Mouse (Mus musculus): ENCODE measurements around the gene Actl10. TPM values are rescaled to one million over a fixed set of nuclear protein-coding genes. Genes with fewer than 3 reads are reported as not detected.

The Actl10 gene
- total RNA-seq, 4 experiments from 2014 or later = 0.17 TPM; not detected in 3

- DNase-seq (ENCODE audit: low spot score in 2 of 2) = no peak
Measured at GRCm38 (mm10) chr2:154550937-154551336, 639 bp upstream of the Actl10 start.

- DNase-seq (ENCODE audit: low spot score in 2 of 2) = peak in 1 of 2 experiments; percentile 15
Measured at GRCm38 (mm10) chr2:154551927-154552326, 351 bp downstream of the Actl10 start.

GRCm38 (mm10) chr2:154552424-154552907 is 890 bp downstream of the Actl10 start:
- peak; percentile 57 to 72 for DNase-seq (ENCODE audit: low spot score in 2 of 2)

GRCm38 (mm10) chr2:154555235-154555634 is 3.7 kb downstream of the Actl10 start:
- no peak for DNase-seq (ENCODE audit: low spot score in 2 of 2)

- no peak for DNase-seq (ENCODE audit: low spot score in 2 of 2)
Measured at GRCm38 (mm10) chr2:154557184-154557832, 5.7 kb downstream of the Actl10 start.

GRCm38 (mm10) chr2:154558264-154559039 is 6.9 kb downstream of the Actl10 start, which contains the start of gene Necab3:
Gene Necab3, minus strand, starts transcription at chr2:154558890.
- DNase-seq (ENCODE audit: low spot score in 2 of 2) = peak in 1 of 2 experiments; percentile 20

- no peak for DNase-seq (ENCODE audit: low spot score in 2 of 2)
Measured at GRCm38 (mm10) chr2:154563612-154564170, 12.1 kb downstream of the Actl10 start.

- no peak for DNase-seq (ENCODE audit: low spot score in 2 of 2)
Measured at GRCm38 (mm10) chr2:154565562-154565961, 14.0 kb downstream of the Actl10 start.

- DNase-seq (ENCODE audit: low spot score in 2 of 2) = no peak
Measured at GRCm38 (mm10) chr2:154566641-154567040, 15.1 kb downstream of the Actl10 start.

- no peak for DNase-seq (ENCODE audit: low spot score in 2 of 2)
Measured at GRCm38 (mm10) chr2:154567766-154568165, 16.2 kb downstream of the Actl10 start.

GRCm38 (mm10) chr2:154568329-154569070 is 16.9 kb downstream of the Actl10 start:
- no peak for DNase-seq (ENCODE audit: low spot score in 2 of 2)

GRCm38 (mm10) chr2:154569071-154569748 is 17.6 kb downstream of the Actl10 start:
- DNase-seq (ENCODE audit: low spot score in 2 of 2) = peak in 1 of 2 experiments; percentile 18

GRCm38 (mm10) chr2:154569836-154570286 is 18.3 kb downstream of the Actl10 start, which contains the start of gene E2f1:
Gene E2f1, minus strand, starts transcription at chr2:154569892.
- peak; percentile 82 to 87 for DNase-seq (ENCODE audit: low spot score in 2 of 2)

- no peak for DNase-seq (ENCODE audit: low spot score in 2 of 2)
Measured at GRCm38 (mm10) chr2:154570666-154571065, 19.1 kb downstream of the Actl10 start.

- no peak for DNase-seq (ENCODE audit: low spot score in 2 of 2)
Measured at GRCm38 (mm10) chr2:154571266-154571665, 19.7 kb downstream of the Actl10 start.

- no peak for DNase-seq (ENCODE audit: low spot score in 2 of 2)
Measured at GRCm38 (mm10) chr2:154571976-154572375, 20.4 kb downstream of the Actl10 start.

- no peak for DNase-seq (ENCODE audit: low spot score in 2 of 2)
Measured at GRCm38 (mm10) chr2:154572996-154573395, 21.4 kb downstream of the Actl10 start.

- DNase-seq (ENCODE audit: low spot score in 2 of 2) = no peak
Measured at GRCm38 (mm10) chr2:154574271-154574670, 22.7 kb downstream of the Actl10 start.

- no peak for DNase-seq (ENCODE audit: low spot score in 2 of 2)
Measured at GRCm38 (mm10) chr2:154576876-154577743, 25.5 kb downstream of the Actl10 start.

GRCm38 (mm10) chr2:154577744-154578067 is 26.1 kb downstream of the Actl10 start:
- DNase-seq (ENCODE audit: low spot score in 2 of 2) = no peak

All from gastrocnemius, adult 8-10 months (tissue).